Mouse (Mus musculus): Measurements from ENCODE around the gene Car6. TPM values are rescaled to one million over a fixed set of nuclear protein-coding genes. Genes with fewer than 3 reads are reported as not detected.

The Car6 gene
- polyA plus RNA-seq, 1 experiment from 2014 or later = not detected

- Histone ChIP-seq H3K4me2 (ENCODE audit: low read depth, low read length) (peak overlapping the region; percentile 85), H3K27ac (ENCODE audit: low read depth) (no peak overlapping the region), H3K9me3 (ENCODE audit: low read length) (no peaks in the 10 kb centered on the region), H3K9ac (replicated peaks) (no peak overlapping the region), H3K36me3 (replicated peaks; ENCODE audit: insufficient read depth, low read length) (peaks cover 45% of the 10 kb centered on the region), H3K4me3 (ENCODE audit: low read depth, low read length) (no peak overlapping the region), H3K4me1 (ENCODE audit: insufficient read depth) (peaks cover 44% of the 10 kb centered on the region), H3K27me3 (ENCODE audit: insufficient read depth, low read length) (no peaks in the 10 kb centered on the region)
- DNase-seq = no peak
- no peak for TF ChIP-seq EP300 (IDR thresholded peaks at IDR 0.05; ENCODE audit: low read depth)
- no peak for TF ChIP-seq CTCF (IDR thresholded peaks at IDR 0.05; ENCODE audit: low read depth)
- ATAC-seq = no peak
- WGBS (ENCODE audit: insufficient replicate concordance) = 83% methylated on average over 1 of the region's 1 CpGs
Measured at GRCm38 (mm10) chr4:150240381-150240886, 39.3 kb upstream of the Car6 start.

GRCm38 (mm10) chr4:150239951-150240368 lies 38.8 kb upstream of the Car6 start:
- peaks cover 44% of the 10 kb centered on the region for H3K4me1 ChIP-seq (ENCODE audit: insufficient read depth)
- peaks cover 45% of the 10 kb centered on the region for H3K36me3 ChIP-seq (replicated peaks; ENCODE audit: insufficient read depth, low read length)
- ATAC-seq = 0 out of 2 replicates have a peak, but pooled peaks have one; percentile 1

GRCm38 (mm10) chr4:150239503-150239902 lies 38.4 kb upstream of the Car6 start:
- DNase-seq = no peak
- Histone ChIP-seq H3K4me3 (ENCODE audit: low read depth, low read length) (peak overlapping the region; percentile 81), H3K27ac (ENCODE audit: low read depth) (peak overlapping the region; percentile 62), H3K4me1 (ENCODE audit: insufficient read depth) (peaks cover 44% of the 10 kb centered on the region), H3K9me3 (ENCODE audit: low read length) (no peaks in the 10 kb centered on the region), H3K9ac (replicated peaks) (peak overlapping the region; percentile 78; the same call in 1 of the 2 replicates), H3K4me2 (ENCODE audit: low read depth, low read length) (peak overlapping the region; percentile 85), H3K36me3 (replicated peaks; ENCODE audit: insufficient read depth, low read length) (peaks cover 41% of the 10 kb centered on the region), H3K27me3 (ENCODE audit: insufficient read depth, low read length) (no peaks in the 10 kb centered on the region)
- 32% methylated on average over 6 of the region's 6 CpGs for WGBS (ENCODE audit: insufficient replicate concordance)
- no peak for TF ChIP-seq CTCF (IDR thresholded peaks at IDR 0.05; ENCODE audit: low read depth)
- no peak for TF ChIP-seq EP300 (IDR thresholded peaks at IDR 0.05; ENCODE audit: low read depth)
- no peak for ATAC-seq

More at GRCm38 (mm10) chr4:150239951-150240368, 38.8 kb upstream of the Car6 start:
- no peaks in the 10 kb centered on the region for H3K27me3 ChIP-seq (ENCODE audit: insufficient read depth, low read length)
- H3K4me2 ChIP-seq (ENCODE audit: low read depth, low read length) = peak overlapping the region; percentile 85
- peak overlapping the region; percentile 81; the same call in 1 of the 2 replicates for H3K4me3 ChIP-seq (ENCODE audit: low read depth, low read length)
- no peak overlapping the region for H3K9ac ChIP-seq (replicated peaks)
- H3K27ac ChIP-seq (ENCODE audit: low read depth) = peak overlapping the region; percentile 62
- TF ChIP-seq EP300 (IDR thresholded peaks at IDR 0.05; ENCODE audit: low read depth) = peak; percentile 15; the same call in 1 of the 2 replicates
- TF ChIP-seq CTCF (IDR thresholded peaks at IDR 0.05; ENCODE audit: low read depth) = peak; percentile 99
- WGBS (ENCODE audit: insufficient replicate concordance) = 10% methylated on average over 6 of the region's 6 CpGs
- no peaks in the 10 kb centered on the region for H3K9me3 ChIP-seq (ENCODE audit: low read length)
- peak; percentile 78 for DNase-seq

GRCm38 (mm10) chr4:150239087-150239480 lies 38.0 kb upstream of the Car6 start:
- H3K27me3 ChIP-seq (ENCODE audit: insufficient read depth, low read length) = no peaks in the 10 kb centered on the region
- ATAC-seq (no peak), DNase-seq (no peak)
- 48% methylated on average over 5 of the region's 5 CpGs for WGBS (ENCODE audit: insufficient replicate concordance)
- H3K9me3 ChIP-seq (ENCODE audit: low read length) = no peaks in the 10 kb centered on the region
- peak overlapping the region; percentile 85 for H3K4me2 ChIP-seq (ENCODE audit: low read depth, low read length)
- peak overlapping the region; percentile 78 for H3K9ac ChIP-seq (replicated peaks)
- H3K4me1 ChIP-seq (ENCODE audit: insufficient read depth) = peaks cover 44% of the 10 kb centered on the region
- H3K27ac ChIP-seq (ENCODE audit: low read depth) = peak overlapping the region; percentile 62; the same call in 1 of the 2 replicates
- H3K4me3 ChIP-seq (ENCODE audit: low read depth, low read length) = peak overlapping the region; percentile 81
- peaks cover 37% of the 10 kb centered on the region for H3K36me3 ChIP-seq (replicated peaks; ENCODE audit: insufficient read depth, low read length)
- no peak for TF ChIP-seq EP300 (IDR thresholded peaks at IDR 0.05; ENCODE audit: low read depth)
- TF ChIP-seq CTCF (IDR thresholded peaks at IDR 0.05; ENCODE audit: low read depth) = no peak

GRCm38 (mm10) chr4:150238433-150239086 lies 37.4 kb upstream of the Car6 start:
- H3K9me3 ChIP-seq (ENCODE audit: low read length) = no peaks in the 10 kb centered on the region
- ATAC-seq (no peak), DNase-seq (no peak)
- H3K27ac ChIP-seq (ENCODE audit: low read depth) = peak overlapping the region; percentile 97
- peaks cover 32% of the 10 kb centered on the region for H3K36me3 ChIP-seq (replicated peaks; ENCODE audit: insufficient read depth, low read length)
- H3K9ac ChIP-seq (replicated peaks) = peak overlapping the region; percentile 78
- peak overlapping the region; percentile 85 for H3K4me2 ChIP-seq (ENCODE audit: low read depth, low read length)
- TF ChIP-seq EP300 (IDR thresholded peaks at IDR 0.05; ENCODE audit: low read depth) (no peak), CTCF (IDR thresholded peaks at IDR 0.05; ENCODE audit: low read depth) (no peak)
- H3K4me1 ChIP-seq (ENCODE audit: insufficient read depth) = peaks cover 42% of the 10 kb centered on the region
- H3K27me3 ChIP-seq (ENCODE audit: insufficient read depth, low read length) = no peaks in the 10 kb centered on the region
- peak overlapping the region; percentile 81 for H3K4me3 ChIP-seq (ENCODE audit: low read depth, low read length)
- 27% methylated on average over 3 of the region's 3 CpGs for WGBS (ENCODE audit: insufficient replicate concordance)

GRCm38 (mm10) chr4:150237636-150238361 lies 36.7 kb upstream of the Car6 start:
- H3K36me3 ChIP-seq (replicated peaks; ENCODE audit: insufficient read depth, low read length) = peaks cover 24% of the 10 kb centered on the region
- peak overlapping the region; percentile 81 for H3K4me3 ChIP-seq (ENCODE audit: low read depth, low read length)
- peak; percentile 62 for DNase-seq
- no peaks in the 10 kb centered on the region for H3K9me3 ChIP-seq (ENCODE audit: low read length)
- peak overlapping the region; percentile 85 for H3K4me2 ChIP-seq (ENCODE audit: low read depth, low read length)
- H3K27me3 ChIP-seq (ENCODE audit: insufficient read depth, low read length) = no peaks in the 10 kb centered on the region
- peak overlapping the region; percentile 78 for H3K9ac ChIP-seq (replicated peaks)
- peak; percentile 13 for ATAC-seq
- under 1% methylated on average over 21 of the region's 21 CpGs for WGBS (ENCODE audit: insufficient replicate concordance)
- peak overlapping the region; percentile 97 for H3K27ac ChIP-seq (ENCODE audit: low read depth)
- peaks cover 40% of the 10 kb centered on the region for H3K4me1 ChIP-seq (ENCODE audit: insufficient read depth)
- TF ChIP-seq CTCF (IDR thresholded peaks at IDR 0.05; ENCODE audit: low read depth) = no peak
- no peak for TF ChIP-seq EP300 (IDR thresholded peaks at IDR 0.05; ENCODE audit: low read depth)
